Mouse (Mus musculus): ENCODE measurements around the gene Socs1.
"Not testable (repeated sequence)": the region's sequence is repeated elsewhere in the genome, so short reads cannot be mapped to it uniquely, and the experiment has no call there.

The Socs1 gene

GRCm38 (mm10) chr16:10785371-10786231 lies at the start of gene Socs1:
TSS of gene Socs1 (minus strand) at chr16:10785536.
- DNase-seq: peak; percentile 71 to 73

GRCm38 (mm10) chr16:10834542-10834910 lies 49.2 kb upstream of the Socs1 start:
- no peak for DNase-seq

GRCm38 (mm10) chr16:10828461-10828805 lies 43.1 kb upstream of the Socs1 start:
- DNase-seq: no peak

- no peak for DNase-seq
Measured at GRCm38 (mm10) chr16:10827766-10828460, 42.6 kb upstream of the Socs1 start.

GRCm38 (mm10) chr16:10827269-10827668 lies 41.9 kb upstream of the Socs1 start:
- DNase-seq: no peak

- no peak for DNase-seq
Measured at GRCm38 (mm10) chr16:10825840-10826239, 40.5 kb upstream of the Socs1 start.

- no peak for DNase-seq
Measured at GRCm38 (mm10) chr16:10824536-10824935, 39.2 kb upstream of the Socs1 start.

- no peak for DNase-seq
Measured at GRCm38 (mm10) chr16:10821387-10821786, 36.1 kb upstream of the Socs1 start.

GRCm38 (mm10) chr16:10819966-10820365 lies 34.6 kb upstream of the Socs1 start:
- DNase-seq: no peak

GRCm38 (mm10) chr16:10818579-10819135 lies 33.3 kb upstream of the Socs1 start:
- no peak for DNase-seq

GRCm38 (mm10) chr16:10814864-10815263 lies 29.5 kb upstream of the Socs1 start:
- no peak for DNase-seq

GRCm38 (mm10) chr16:10813726-10814125 lies 28.4 kb upstream of the Socs1 start:
- DNase-seq: no peak

- DNase-seq: no peak
Measured at GRCm38 (mm10) chr16:10812865-10813371, 27.6 kb upstream of the Socs1 start, which contains the start of gene Gm11172. TSS of gene Gm11172 (plus strand) at chr16:10812915.

- peak; percentile 21 to 22 for DNase-seq
Measured at GRCm38 (mm10) chr16:10810376-10810775, 25.0 kb upstream of the Socs1 start.

- no peak for DNase-seq
Measured at GRCm38 (mm10) chr16:10805789-10806527, 20.6 kb upstream of the Socs1 start, which contains the start of gene Prm1. TSS of gene Prm1 (minus strand) at chr16:10805839.

GRCm38 (mm10) chr16:10802420-10802819 lies 17.1 kb upstream of the Socs1 start:
- not testable (repeated sequence) for DNase-seq

- no peak for DNase-seq
Measured at GRCm38 (mm10) chr16:10796034-10796433, 10.7 kb upstream of the Socs1 start, which contains the start of gene Prm2. TSS of gene Prm2 (minus strand) at chr16:10796134.

GRCm38 (mm10) chr16:10790702-10791101 lies 5.4 kb upstream of the Socs1 start, which contains the start of gene Prm3:
TSS of gene Prm3 (minus strand) at chr16:10790914.
- no peak for DNase-seq

GRCm38 (mm10) chr16:10788866-10789265 lies 3.5 kb upstream of the Socs1 start:
- DNase-seq: no peak

GRCm38 (mm10) chr16:10788271-10788670 lies 2.9 kb upstream of the Socs1 start, which contains the start of gene Tnp2:
TSS of gene Tnp2 (minus strand) at chr16:10788660.
- DNase-seq: no peak

- DNase-seq: no peak
Measured at GRCm38 (mm10) chr16:10787548-10788058, 2.3 kb upstream of the Socs1 start.
